Mouse (Mus musculus) midbrain, embryonic 10.5 days (tissue): ENCODE measurements around the gene Palld. TPM values are rescaled to one million over a fixed set of nuclear protein-coding genes. Genes with fewer than 3 reads are reported as not detected.

Experiments
- DNase-seq: peaks from one replicate; pipeline ENCODE4 v3.0.0-alpha.2; 2017; ENCODE audit warnings: low spot score
- H3K27ac ChIP-seq: fragments of 300-500 bp; sonication (generic); replicated peaks from 2 replicates; pipeline ENCODE4 v1.5.1; 2016; ENCODE audit warnings: mild to moderate bottlenecking
- H3K27me3 ChIP-seq: fragments of 300-500 bp; sonication (generic); 2 replicates; pipeline ENCODE4 v1.6.1; 2016; ENCODE audit warnings: low read depth, mild to moderate bottlenecking; ENCODE audit not compliant: poor library complexity, severe bottlenecking
- H3K36me3 ChIP-seq: fragments of 300-500 bp; sonication (generic); 2 replicates; pipeline ENCODE4 v1.6.1; 2016; ENCODE audit warnings: mild to moderate bottlenecking, moderate library complexity
- H3K4me1 ChIP-seq: fragments of 300-500 bp; sonication (generic); 2 replicates; pipeline ENCODE4 v1.6.1; 2016
- H3K4me3 ChIP-seq: fragments of 300-500 bp; sonication (generic); 2 replicates; pipeline ENCODE4 v1.5.1; 2016; ENCODE audit warnings: mild to moderate bottlenecking, moderate library complexity
- H3K9me3 ChIP-seq: fragments of 300-500 bp; sonication (generic); replicated peaks from 2 replicates; pipeline ENCODE4 v1.6.1; 2016; ENCODE audit warnings: mild to moderate bottlenecking
- WGBS: fragments of 180-500 bp; shearing (Covaris S2); methylation state at CpG from one replicate; pipeline ENCODE4 v1.1.7; 2016; 5-methylcytosine and 5-hydroxymethylcytosine counted together
- polyA plus RNA-seq: library from polyadenylated mRNA; unstranded; fragments of >200 nt; fragmentation: Nextera tagmentation; extraction: Ambion mirVana; gene quantifications from 2 replicates; pipeline ENCODE4 v1.2.1, GENCODE M21; 2016

The Palld gene
- polyA plus RNA-seq, 1 experiment from 2014 or later, result 58.2 TPM

DNA sequence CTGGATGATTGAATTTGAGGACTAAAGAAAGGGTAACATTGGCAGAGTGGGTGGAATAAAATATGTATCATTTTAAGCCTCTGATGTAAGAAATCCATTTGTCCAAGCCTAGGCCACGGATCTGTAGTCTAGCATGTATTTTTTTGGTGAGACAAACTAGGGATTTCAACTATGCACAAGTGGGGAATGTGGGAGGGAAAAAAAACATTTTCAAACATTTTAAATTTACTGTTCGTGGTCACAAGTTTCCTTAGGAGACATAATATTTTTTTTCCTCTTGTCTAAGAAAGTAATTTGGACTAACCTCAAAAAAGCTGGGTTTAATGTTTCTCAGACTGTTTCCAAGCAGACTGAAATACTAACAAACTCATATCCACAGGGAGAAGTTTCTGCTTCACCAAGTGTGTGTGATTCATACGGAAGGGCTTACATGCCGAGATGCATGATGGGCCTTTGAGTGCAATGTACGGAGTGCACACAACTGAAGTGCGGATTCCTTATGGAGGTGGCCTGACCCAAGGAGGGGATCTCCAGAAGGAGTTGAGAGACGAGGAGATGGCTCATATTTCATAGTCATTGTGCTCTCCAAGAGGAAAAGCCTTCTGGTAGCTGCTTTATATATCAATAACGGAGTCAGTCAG lies 256.2 kb downstream of the Palld start:
- Histone ChIP-seq H3K27me3 (no peaks in the 10 kb centered on the region), H3K4me3 (no peak overlapping the region), H3K36me3 (no peaks in the 10 kb centered on the region), H3K9me3 (no peaks in the 10 kb centered on the region), H3K4me1 (no peaks in the 10 kb centered on the region), H3K27ac (no peak overlapping the region)
- 90% methylated on average over 8 of the region's 8 CpGs for WGBS
- no peak for DNase-seq

GRCm38 (mm10) chr8:61645642-61646041 lies 256.8 kb downstream of the Palld start:
- Histone ChIP-seq H3K4me3 (no peak overlapping the region), H3K36me3 (no peaks in the 10 kb centered on the region), H3K27me3 (no peaks in the 10 kb centered on the region), H3K9me3 (no peaks in the 10 kb centered on the region), H3K27ac (no peak overlapping the region), H3K4me1 (no peaks in the 10 kb centered on the region)
- WGBS, result 83% methylated on average over 6 of the region's 6 CpGs
- DNase-seq, result no peak

- Histone ChIP-seq H3K27me3 (no peaks in the 10 kb centered on the region), H3K9me3 (no peaks in the 10 kb centered on the region), H3K4me1 (no peaks in the 10 kb centered on the region), H3K36me3 (no peaks in the 10 kb centered on the region), H3K4me3 (no peak overlapping the region), H3K27ac (no peak overlapping the region)
- no peak for DNase-seq
- 89% methylated on average over 3 of the region's 3 CpGs for WGBS
Measured at GRCm38 (mm10) chr8:61643215-61643614, 259.3 kb downstream of the Palld start.

- no peaks in the 10 kb centered on the region for H3K36me3 ChIP-seq
- H3K9me3 ChIP-seq, result no peaks in the 10 kb centered on the region
- WGBS, result 93% methylated on average over 4 of the region's 4 CpGs
- H3K4me3 ChIP-seq, result no peak overlapping the region
- H3K4me1 ChIP-seq, result no peaks in the 10 kb centered on the region
- DNase-seq, result no peak
- no peak overlapping the region for H3K27ac ChIP-seq
- H3K27me3 ChIP-seq, result no peaks in the 10 kb centered on the region
Measured at GRCm38 (mm10) chr8:61642358-61642847, 260.1 kb downstream of the Palld start.

DNA sequence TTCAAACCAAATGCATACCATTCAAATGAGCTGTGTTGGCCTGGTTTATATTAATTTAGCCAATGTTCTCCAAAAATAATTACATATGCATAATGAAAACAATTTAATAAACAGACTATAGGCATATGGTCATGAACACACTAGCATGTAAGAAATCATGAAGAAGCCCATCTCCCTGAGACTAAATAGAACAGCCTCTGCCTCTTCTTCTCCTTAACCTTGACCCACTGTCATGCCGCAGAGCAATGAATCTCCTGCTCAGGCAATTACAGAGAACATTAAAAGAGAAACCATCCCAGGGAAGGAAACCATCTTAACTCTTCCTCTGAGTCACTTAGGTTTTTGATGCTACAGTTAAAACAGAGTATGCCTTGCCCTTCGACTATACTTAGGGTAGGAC lies 262.9 kb downstream of the Palld start:
- no peak overlapping the region for H3K4me3 ChIP-seq
- H3K36me3 ChIP-seq, result no peaks in the 10 kb centered on the region
- H3K27me3 ChIP-seq, result no peaks in the 10 kb centered on the region
- DNase-seq, result no peak
- H3K27ac ChIP-seq, result no peak overlapping the region
- H3K4me1 ChIP-seq, result peaks cover 9% of the 10 kb centered on the region
- no peaks in the 10 kb centered on the region for H3K9me3 ChIP-seq
- WGBS, result 96% methylated on average over 2 of the region's 2 CpGs

- DNase-seq, result no peak
- no peak overlapping the region for H3K4me3 ChIP-seq
- H3K27me3 ChIP-seq, result no peaks in the 10 kb centered on the region
- peaks cover 15% of the 10 kb centered on the region for H3K4me1 ChIP-seq
- 82% methylated on average over 3 of the region's 3 CpGs for WGBS
- H3K27ac ChIP-seq, result no peak overlapping the region
- H3K9me3 ChIP-seq, result no peaks in the 10 kb centered on the region
- H3K36me3 ChIP-seq, result no peaks in the 10 kb centered on the region
Measured at GRCm38 (mm10) chr8:61639008-61639407, 263.5 kb downstream of the Palld start.

GRCm38 (mm10) chr8:61637736-61638135 lies 264.8 kb downstream of the Palld start:
- no peaks in the 10 kb centered on the region for H3K27me3 ChIP-seq
- 81% methylated on average over 4 of the region's 4 CpGs for WGBS
- H3K9me3 ChIP-seq, result no peaks in the 10 kb centered on the region
- no peaks in the 10 kb centered on the region for H3K36me3 ChIP-seq
- H3K4me3 ChIP-seq, result no peak overlapping the region
- no peak for DNase-seq
- no peak overlapping the region for H3K27ac ChIP-seq
- peaks cover 15% of the 10 kb centered on the region for H3K4me1 ChIP-seq

DNA sequence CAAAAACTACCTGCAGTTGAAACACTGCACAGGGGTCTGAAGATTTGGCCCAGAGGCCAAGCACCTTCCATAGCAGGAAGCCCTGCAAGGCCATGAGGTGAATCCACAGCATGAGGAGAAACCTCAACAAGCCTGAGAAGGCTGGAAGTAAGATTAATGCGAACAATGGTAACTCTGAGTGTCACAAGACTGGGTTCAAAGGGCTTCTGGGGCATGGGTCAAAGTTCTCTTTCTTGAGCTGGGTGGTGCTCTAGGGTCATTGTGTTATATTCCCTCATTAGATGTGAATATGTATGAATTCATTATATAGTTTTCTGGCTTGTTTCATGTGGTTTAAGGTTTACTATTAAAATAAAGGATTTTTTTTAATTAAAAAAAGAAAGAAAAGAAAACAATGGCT lies 267.7 kb downstream of the Palld start:
- Histone ChIP-seq H3K27ac (no peak overlapping the region), H3K36me3 (no peaks in the 10 kb centered on the region), H3K4me1 (peaks cover 19% of the 10 kb centered on the region), H3K4me3 (no peak overlapping the region), H3K27me3 (no peaks in the 10 kb centered on the region), H3K9me3 (no peaks in the 10 kb centered on the region)
- 50% methylated on average over 1 of the region's 1 CpGs for WGBS
- no peak for DNase-seq

DNA sequence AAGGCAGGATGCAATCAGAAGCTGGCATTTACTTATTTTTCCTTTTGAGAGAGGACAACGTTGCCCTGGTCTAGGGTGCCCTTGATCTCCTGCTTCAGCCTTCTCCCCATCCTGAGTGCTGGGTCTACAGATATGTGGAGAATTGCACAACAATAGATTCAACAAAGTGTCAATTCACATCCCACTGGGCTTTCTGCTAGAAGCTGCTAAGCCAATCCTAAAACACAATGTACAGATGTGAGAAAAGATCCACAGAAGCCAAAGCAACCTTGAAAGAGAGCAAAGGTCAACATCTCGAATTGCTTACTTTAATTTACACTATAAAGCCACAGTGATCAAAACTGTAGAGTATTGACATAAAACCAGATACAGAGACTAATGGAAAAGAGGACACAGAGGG lies 270.2 kb downstream of the Palld start:
- WGBS, result 59% methylated on average over 2 of the region's 2 CpGs

DNA sequence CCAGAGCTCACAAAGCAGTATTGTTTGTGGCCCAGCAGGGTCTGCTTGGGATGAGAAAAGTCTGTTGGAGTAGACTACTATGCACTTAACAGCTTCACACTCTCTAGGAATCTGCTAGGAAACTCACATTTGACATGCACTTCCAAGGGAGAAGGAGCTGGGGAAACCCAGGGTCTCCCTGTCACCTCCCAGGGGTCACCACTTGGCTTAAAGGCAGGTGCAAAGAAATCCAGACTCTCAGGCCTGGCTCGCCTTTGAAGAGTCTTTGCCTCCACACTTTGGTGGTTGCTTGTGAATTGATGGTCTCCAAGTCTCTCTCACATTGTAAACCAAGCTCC lies 272.9 kb downstream of the Palld start:
- WGBS, result 54% methylated on average over 1 of the region's 1 CpGs
- no peaks in the 10 kb centered on the region for H3K9me3 ChIP-seq
- no peak overlapping the region for H3K4me3 ChIP-seq
- peaks cover 18% of the 10 kb centered on the region for H3K4me1 ChIP-seq
- DNase-seq, result no peak
- H3K27me3 ChIP-seq, result no peaks in the 10 kb centered on the region
- H3K36me3 ChIP-seq, result no peaks in the 10 kb centered on the region
- H3K27ac ChIP-seq, result peak overlapping the region; percentile 30

More for the DNA sequence above, 270.2 kb downstream of the Palld start:
- H3K4me3 ChIP-seq, result no peak overlapping the region
- peaks cover 27% of the 10 kb centered on the region for H3K4me1 ChIP-seq
- H3K9me3 ChIP-seq, result no peaks in the 10 kb centered on the region
- H3K27ac ChIP-seq, result no peak overlapping the region
- no peaks in the 10 kb centered on the region for H3K36me3 ChIP-seq
- no peak for DNase-seq
- no peaks in the 10 kb centered on the region for H3K27me3 ChIP-seq

DNA sequence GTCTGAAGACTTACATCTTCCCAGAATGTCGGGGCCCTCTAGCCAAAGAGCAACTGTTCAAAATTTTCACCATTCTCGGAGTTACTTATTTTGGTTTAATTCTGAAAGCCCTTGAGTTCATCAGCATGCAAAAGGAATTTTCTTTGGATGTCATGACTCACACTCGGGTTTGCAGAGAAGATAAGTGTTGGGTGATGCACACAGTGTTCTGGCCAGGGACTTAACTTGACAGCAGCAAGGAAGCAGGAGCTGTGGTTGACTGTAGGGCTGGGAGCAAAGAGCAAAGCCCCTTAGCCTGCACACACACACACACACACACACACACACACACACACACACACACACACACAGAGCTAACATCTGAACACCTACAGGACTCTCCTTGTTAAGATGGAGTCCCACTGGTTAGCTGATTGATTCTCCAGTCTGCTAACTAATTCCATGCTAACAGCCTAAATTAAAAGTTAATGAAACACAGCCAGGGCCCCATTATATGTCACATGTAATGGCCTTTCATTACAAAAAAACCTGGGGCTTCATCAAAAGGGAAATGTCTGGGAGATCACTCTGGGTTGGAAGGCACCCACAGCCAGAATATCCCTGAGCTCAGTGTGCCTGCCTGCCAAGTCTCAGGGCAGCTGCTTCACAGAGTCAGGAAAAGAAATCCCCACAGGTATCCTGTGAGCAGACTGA lies 273.4 kb downstream of the Palld start:
- H3K4me3 ChIP-seq, result no peak overlapping the region
- H3K36me3 ChIP-seq, result no peaks in the 10 kb centered on the region
- H3K27ac ChIP-seq, result peak overlapping the region; percentile 30
- H3K9me3 ChIP-seq, result no peaks in the 10 kb centered on the region
- H3K27me3 ChIP-seq, result no peaks in the 10 kb centered on the region
- peaks cover 15% of the 10 kb centered on the region for H3K4me1 ChIP-seq
- DNase-seq, result no peak
- 81% methylated on average over 3 of the region's 3 CpGs for WGBS

DNA sequence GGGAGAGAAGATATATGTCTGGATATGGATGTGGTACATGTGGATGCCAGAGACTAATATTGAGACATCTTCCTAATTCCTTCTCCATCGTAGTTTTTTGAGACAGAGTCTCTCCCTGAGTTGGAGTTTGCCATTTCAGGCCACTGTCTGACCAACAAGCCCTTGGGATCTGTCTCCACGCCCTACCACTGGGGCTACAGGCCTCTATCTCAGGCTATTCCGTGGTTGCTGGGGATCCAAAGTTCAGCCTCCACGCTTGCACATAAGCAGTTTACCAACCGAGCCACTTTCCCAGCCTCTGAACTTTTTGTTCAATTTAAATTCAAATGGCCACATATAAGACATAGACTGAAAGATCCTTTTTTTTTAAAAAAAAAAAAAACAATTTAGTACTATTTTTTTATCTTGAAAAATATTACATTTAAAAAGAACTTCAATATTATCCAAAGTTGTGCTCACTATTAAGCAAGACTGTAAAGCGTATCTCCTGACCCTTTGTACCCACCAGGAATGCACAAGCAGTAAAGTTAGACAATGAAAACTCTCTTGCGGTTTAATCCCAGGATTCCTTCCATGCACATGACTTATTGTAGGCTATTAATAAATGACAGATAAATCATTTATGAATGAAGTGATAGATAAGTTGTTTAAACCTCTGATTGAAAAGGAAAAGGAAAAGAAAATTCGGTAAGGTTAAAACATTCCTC lies 276.1 kb downstream of the Palld start:
- Histone ChIP-seq H3K36me3 (no peaks in the 10 kb centered on the region), H3K4me1 (peaks cover 23% of the 10 kb centered on the region), H3K27me3 (no peaks in the 10 kb centered on the region), H3K27ac (no peak overlapping the region), H3K4me3 (no peak overlapping the region), H3K9me3 (no peaks in the 10 kb centered on the region)
- no peak for DNase-seq
- 94% methylated on average over 8 of the region's 8 CpGs for WGBS

- H3K36me3 ChIP-seq, result no peaks in the 10 kb centered on the region
- no peak overlapping the region for H3K4me3 ChIP-seq
- H3K4me1 ChIP-seq, result peaks cover 23% of the 10 kb centered on the region
- DNase-seq, result no peak
- no peaks in the 10 kb centered on the region for H3K27me3 ChIP-seq
- WGBS, result 93% methylated on average over 8 of the region's 8 CpGs
- H3K27ac ChIP-seq, result no peak overlapping the region
- H3K9me3 ChIP-seq, result no peaks in the 10 kb centered on the region
Measured at GRCm38 (mm10) chr8:61625656-61626210, 276.8 kb downstream of the Palld start.
